7 mouse cellular contexts compared by ENCODE assay signal in the genomic region with DNA sequence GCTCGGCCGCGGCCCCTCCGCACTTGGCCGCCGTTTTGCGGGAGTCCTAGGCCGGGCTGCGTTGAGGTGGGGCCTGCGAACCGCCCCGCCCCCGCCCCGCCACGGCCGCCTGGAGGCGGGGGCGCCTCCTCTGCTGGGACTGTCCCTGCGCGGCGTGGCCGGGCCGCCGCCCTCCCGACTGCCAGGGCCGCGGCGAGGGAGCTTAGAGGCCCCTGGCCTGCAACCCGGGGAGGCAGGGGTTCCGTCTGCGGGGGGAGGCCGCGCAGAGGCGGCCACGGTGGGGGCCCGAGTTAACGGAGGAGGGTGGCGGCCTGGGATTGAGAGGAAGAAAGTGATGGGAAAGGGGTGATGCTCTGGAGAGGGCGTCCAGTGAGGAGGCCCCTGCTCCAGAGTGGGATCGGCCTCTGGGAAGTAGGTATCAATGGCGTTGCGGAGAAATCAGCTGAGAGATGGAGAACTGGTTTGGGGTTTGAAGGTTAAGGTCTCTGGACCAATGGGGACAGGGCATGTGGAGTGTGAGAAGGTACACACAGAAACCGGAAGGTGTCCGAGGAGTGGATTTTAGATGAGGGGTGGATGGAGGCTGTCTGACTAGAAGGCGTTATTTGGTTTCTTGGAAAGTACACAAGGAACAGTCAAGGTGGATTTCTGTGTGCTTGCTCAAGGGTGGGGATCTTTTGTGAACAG. TPM values are rescaled to one million over a fixed set of nuclear protein-coding genes. Genes with fewer than 3 reads are reported as not detected.
DNase-seq lines count a peak whose midpoint lies in the region; ATAC-seq lines count a peak whose summit lies in the region.

No protein-coding gene starts in this region.

- peaks cover 24% of the 10 kb centered on the region for H3K4me1 ChIP-seq in forebrain, embryonic 13.5 days
- peaks cover 9% of the 10 kb centered on the region for H3K4me1 ChIP-seq in limb, embryonic 12.5 days (replicated peaks)

- H3K27ac ChIP-seq in forebrain, embryonic 13.5 days, result peak overlapping the region; percentile 95
- H3K27ac ChIP-seq in limb, embryonic 12.5 days, result peak overlapping the region; percentile 95

- peak; percentile 74 for ATAC-seq in forebrain, embryonic 13.5 days
- peak; percentile 76 for ATAC-seq in limb, embryonic 12.5 days (ENCODE audit: insufficient number of reproducible peaks, insufficient read depth, low FRiP score, low TSS enrichment, low read depth)

- H3K9ac ChIP-seq in forebrain, embryonic 13.5 days, result peak overlapping the region; percentile 97
- peak overlapping the region; percentile 96 for H3K9ac ChIP-seq in limb, embryonic 12.5 days (replicated peaks)

- no peaks in the 10 kb centered on the region for H3K9me3 ChIP-seq in forebrain, embryonic 13.5 days (replicated peaks)
- no peaks in the 10 kb centered on the region for H3K9me3 ChIP-seq in limb, embryonic 12.5 days

- peak overlapping the region; percentile 82 for H3K4me2 ChIP-seq in forebrain, embryonic 13.5 days
- H3K4me2 ChIP-seq in limb, embryonic 12.5 days, result peak overlapping the region; percentile 79

- no peaks in the 10 kb centered on the region; the same call in 1 of the 2 replicates for H3K27me3 ChIP-seq in forebrain, embryonic 13.5 days
- peaks cover 4% of the 10 kb centered on the region for H3K27me3 ChIP-seq in limb, embryonic 12.5 days

- peak; percentile 23 for DNase-seq in ovary, postnatal 10 days (ENCODE audit: low spot score)
- DNase-seq in ovary, postnatal 36 days (ENCODE audit: low spot score), result no peak
- DNase-seq in adipocyte (ENCODE audit: low spot score), result peak; percentile 26
- peak; percentile 65 for DNase-seq in naive thymus-derived CD4-positive, alpha-beta T cell, adult 2 months (ENCODE audit: low read depth)
- DNase-seq in layer of hippocampus, postnatal 10 days (ENCODE audit: low spot score in 2 of 2), result no peak

- H3K4me3 ChIP-seq in forebrain, embryonic 13.5 days, result peak overlapping the region; percentile 98
- peak overlapping the region; percentile 75 for H3K4me3 ChIP-seq in limb, embryonic 12.5 days (replicated peaks)

- no peaks in the 10 kb centered on the region for H3K36me3 ChIP-seq in forebrain, embryonic 13.5 days (ENCODE audit: poor library complexity, severe bottlenecking)
- H3K36me3 ChIP-seq in limb, embryonic 12.5 days, result no peaks in the 10 kb centered on the region

- under 1% methylated on average over 31 of the region's 45 CpGs for WGBS in forebrain, embryonic 13.5 days
- WGBS in limb, embryonic 12.5 days, result under 1% methylated on average over 45 of the region's 45 CpGs

RNA-seq across cellular contexts. Expression of a gene that starts 0.5 kb away (rescaled TPM):
- polyA plus RNA-seq in forebrain, embryonic 13.5 days (2015; fragmentation: Nextera tagmentation; extraction: Ambion mirVana), result 64.7 and 70.7 TPM in 2 replicates
- 81.7 and 85.4 TPM in 2 replicates for polyA plus RNA-seq in limb, embryonic 12.5 days (2016; fragmentation: Nextera tagmentation; extraction: Ambion mirVana)
- 100 to 1,000 TPM; 108 to 136 TPM for total RNA-seq in layer of hippocampus, postnatal 10 days (2021)

Comparison
In these comparisons a context has a peak if more than half of its experiments do, and no peak if none do; other contexts are left out.
1. DNase-seq: peak in ovary, postnatal 10 days (single experiment), adipocyte (single experiment) and naive thymus-derived CD4-positive, alpha-beta T cell, adult 2 months (single experiment); none in ovary, postnatal 36 days (single experiment) and layer of hippocampus, postnatal 10 days (0 of 2).